Mouse (Mus musculus): ENCODE measurements around the gene Prkci. TPM values are rescaled to one million over a fixed set of nuclear protein-coding genes. Genes with fewer than 3 reads are reported as not detected.

Gene Prkci
- total RNA-seq, 2 experiments from 2014 or later = 67.4 to 76.9 TPM

- intact Hi-C loops (cut with DNase I) = no loop called here
These were observed 7.9 kb upstream of the Prkci start for GRCm38 (mm10) chr3:30987396-30988318.

GRCm38 (mm10) chr3:30992161-30992560 is 3.4 kb upstream of the Prkci start:
- intact Hi-C loops (cut with DNase I) = no loop called here
- no peak for DNase-seq (ENCODE audit: low spot score in 2 of 2)

More at GRCm38 (mm10) chr3:30987396-30988318, 7.9 kb upstream of the Prkci start:
- no peak for DNase-seq (ENCODE audit: low spot score in 2 of 2)

DNA sequence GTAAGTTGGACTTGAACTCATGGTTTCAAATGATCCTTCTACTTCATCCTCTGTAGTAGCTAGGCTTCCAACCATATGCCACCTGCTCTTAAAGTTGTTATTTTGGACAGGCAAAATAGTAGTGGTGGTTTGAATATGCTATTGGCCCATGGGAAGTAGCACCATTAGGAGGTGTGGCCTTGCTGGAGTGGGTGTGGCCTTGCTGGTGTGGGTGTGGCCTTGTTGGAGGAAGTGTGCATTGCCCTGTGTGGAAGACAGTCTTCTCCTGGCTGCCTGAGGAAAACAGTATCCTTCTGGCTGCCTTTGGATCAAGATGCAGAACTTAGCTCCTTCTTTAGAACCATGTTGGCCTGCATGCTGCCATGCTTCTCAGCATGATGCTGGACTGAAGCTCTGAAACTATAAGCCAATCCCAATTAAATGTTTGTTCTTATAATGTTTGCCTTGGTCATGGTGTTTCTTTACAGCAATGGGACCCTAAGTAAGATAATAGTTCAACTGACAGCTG is 2.4 kb upstream of the Prkci start:
- intact Hi-C loops (cut with DNase I) = no loop called here

DNA sequence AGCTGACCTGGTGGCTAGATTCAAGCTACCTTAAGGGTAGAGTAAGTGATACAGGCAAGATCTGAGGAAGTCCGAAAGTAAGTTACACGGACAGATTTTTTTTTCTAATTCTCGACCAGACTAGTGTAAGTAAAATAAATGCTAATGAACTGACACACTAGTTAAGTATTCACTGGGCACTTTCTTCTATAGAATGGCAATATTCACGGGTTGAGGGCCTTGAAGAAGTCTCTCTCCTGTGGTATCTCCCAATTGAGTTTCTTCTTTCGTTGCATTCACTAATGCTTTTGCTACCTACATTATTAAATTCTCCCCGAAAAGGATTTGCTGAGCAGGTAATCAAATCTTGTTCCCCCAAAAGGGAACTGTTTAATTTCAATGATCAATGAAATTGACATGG is 688 bp upstream of the Prkci start:
- intact Hi-C loops (cut with DNase I) = loop anchor here (5.0 kb wide), 1 partner anchor 393 kb away; the partner anchor contains the start of gene Mynn
- no peak for DNase-seq (ENCODE audit: low spot score in 2 of 2)

More for the DNA sequence above, 2.4 kb upstream of the Prkci start:
- DNase-seq (ENCODE audit: low spot score in 2 of 2) = no peak

GRCm38 (mm10) chr3:30995899-30996687 is 546 bp downstream of the Prkci start:
- DNase-seq (ENCODE audit: low spot score in 2 of 2) = peak in 1 of 2 experiments; percentile 66
- intact Hi-C loops (cut with DNase I) = loop anchor here (2.0 to 5.0 kb wide), 2 partner anchors 27 to 394 kb away; partner anchors contain the start of genes Mynn and Phc3

DNA sequence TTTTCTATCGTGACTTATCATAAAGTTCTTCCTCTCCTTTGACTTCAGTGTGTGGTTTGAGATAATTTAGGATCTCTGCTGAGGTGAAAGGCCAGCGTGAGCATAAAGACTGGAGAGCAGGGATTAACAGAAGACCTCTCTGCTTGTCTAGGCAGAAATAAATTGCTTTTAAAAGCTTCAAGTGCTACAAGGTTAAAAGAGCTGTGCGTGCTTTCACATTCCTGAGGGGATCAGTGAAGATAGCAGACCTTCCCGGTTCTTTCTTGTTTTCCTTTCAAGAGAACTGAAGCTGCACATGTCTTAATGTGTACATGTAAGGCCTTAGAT is 1.1 kb downstream of the Prkci start:
- intact Hi-C loops (cut with DNase I) = loop anchor here (2.0 to 5.0 kb wide), 2 partner anchors 28 to 394 kb away; partner anchors contain the start of genes Mynn and Phc3
- DNase-seq (ENCODE audit: low spot score in 2 of 2) = no peak

DNA sequence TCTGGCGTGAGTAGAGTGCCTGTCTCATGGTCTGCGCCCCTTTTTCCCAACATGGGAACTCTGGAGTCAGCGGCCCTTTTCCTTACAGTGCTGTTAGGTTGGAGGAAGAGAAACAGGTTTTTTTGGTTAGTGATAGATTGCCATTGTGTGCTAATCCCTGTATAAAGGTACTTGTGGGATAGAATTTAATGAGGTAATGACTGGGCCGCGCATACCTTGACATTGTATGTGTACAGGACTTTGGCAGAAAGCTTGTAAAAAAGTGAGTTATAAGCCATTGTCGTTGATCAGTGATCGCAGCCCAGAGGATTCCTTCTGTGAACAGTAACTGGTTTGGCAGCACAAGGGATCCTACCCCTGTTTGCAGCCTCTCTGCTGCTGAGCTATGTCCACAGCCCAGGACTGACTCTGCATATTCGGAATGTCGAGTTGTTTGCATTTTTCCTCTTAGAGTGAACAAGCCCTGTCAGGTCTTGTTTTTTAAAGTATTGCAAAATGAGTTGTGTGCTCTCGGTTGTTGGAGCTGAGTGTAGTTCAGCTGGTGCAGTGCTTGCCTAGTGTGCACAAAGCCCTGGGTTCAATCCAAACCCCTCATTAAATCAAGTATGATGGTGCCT is 4.0 kb downstream of the Prkci start:
- no peak for DNase-seq (ENCODE audit: low spot score in 2 of 2)
- intact Hi-C loops (cut with DNase I) = loop anchor here (5.0 kb wide), 1 partner anchor 397 kb away; the partner anchor contains the start of gene Mynn

- DNase-seq (ENCODE audit: low spot score in 2 of 2) = no peak
- intact Hi-C loops (cut with DNase I) = no loop called here
These were observed 4.5 kb downstream of the Prkci start for GRCm38 (mm10) chr3:31000018-31000407.

GRCm38 (mm10) chr3:31001048-31001676 is 5.6 kb downstream of the Prkci start:
- no peak for DNase-seq (ENCODE audit: low spot score in 2 of 2)
- intact Hi-C loops (cut with DNase I) = no loop called here

DNA sequence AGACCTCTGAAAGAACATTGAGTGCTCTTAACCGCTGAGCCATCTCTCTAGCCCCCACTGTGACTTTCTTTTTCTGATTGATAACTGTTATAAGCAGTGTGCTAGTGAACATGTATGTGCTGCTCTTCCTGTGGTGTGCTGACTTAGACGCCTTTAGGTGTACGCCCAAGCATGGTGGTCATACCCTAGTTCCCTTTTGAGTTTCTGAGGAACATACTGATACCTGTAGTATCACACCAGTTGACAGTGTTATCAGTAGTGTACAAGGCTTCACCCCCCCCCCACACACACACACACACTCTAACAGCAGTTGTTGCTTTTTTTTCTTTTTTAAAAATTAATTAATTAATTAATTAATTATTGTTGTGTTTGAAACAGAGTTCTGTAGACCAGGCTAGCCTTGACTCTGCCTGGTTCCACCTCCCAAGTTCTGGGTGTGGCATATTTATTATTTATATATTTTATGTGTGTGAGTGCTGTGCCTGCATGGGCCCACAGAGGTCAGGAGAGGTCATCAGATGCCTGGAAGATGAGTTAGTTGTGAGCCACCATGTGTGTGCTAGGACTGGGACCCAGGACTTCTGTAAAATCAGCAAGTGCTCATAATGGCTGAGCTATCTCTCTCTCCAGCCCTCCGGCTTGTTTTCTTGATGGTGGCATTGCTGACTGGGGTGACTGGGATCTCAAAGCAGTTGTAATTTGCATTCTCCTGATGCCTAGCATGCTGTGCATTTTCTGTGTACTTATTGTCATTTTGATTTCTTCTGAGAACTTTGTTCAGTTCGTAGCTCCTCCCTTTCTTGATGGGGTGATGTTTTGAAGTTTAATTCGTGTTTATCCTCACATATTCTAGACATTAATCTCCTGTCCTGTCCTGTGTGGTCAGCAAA is 9.0 kb downstream of the Prkci start:
- intact Hi-C loops (cut with DNase I) = no loop called here
- no peak for DNase-seq (ENCODE audit: low spot score in 2 of 2)

DNA sequence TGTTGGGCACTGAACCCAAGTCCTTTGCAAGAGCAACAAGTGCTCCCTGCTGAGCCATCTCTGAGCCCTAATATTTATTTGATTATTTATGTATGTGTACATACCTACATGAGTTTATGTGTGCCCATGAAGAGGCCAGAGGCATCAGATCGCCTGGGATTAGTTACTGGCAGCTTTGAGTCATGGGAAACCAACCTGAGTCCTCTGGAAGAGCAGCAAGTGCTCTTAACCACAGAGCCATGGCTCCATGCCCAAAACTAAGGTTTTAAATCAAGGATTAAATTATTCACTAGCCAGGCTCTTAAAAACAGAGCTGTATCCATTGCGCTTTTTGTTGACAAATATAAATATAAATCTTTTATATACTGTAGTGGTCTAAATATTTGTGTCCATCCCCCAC is 18.8 kb downstream of the Prkci start:
- DNase-seq (ENCODE audit: low spot score in 2 of 2) = no peak
- intact Hi-C loops (cut with DNase I) = no loop called here

DNA sequence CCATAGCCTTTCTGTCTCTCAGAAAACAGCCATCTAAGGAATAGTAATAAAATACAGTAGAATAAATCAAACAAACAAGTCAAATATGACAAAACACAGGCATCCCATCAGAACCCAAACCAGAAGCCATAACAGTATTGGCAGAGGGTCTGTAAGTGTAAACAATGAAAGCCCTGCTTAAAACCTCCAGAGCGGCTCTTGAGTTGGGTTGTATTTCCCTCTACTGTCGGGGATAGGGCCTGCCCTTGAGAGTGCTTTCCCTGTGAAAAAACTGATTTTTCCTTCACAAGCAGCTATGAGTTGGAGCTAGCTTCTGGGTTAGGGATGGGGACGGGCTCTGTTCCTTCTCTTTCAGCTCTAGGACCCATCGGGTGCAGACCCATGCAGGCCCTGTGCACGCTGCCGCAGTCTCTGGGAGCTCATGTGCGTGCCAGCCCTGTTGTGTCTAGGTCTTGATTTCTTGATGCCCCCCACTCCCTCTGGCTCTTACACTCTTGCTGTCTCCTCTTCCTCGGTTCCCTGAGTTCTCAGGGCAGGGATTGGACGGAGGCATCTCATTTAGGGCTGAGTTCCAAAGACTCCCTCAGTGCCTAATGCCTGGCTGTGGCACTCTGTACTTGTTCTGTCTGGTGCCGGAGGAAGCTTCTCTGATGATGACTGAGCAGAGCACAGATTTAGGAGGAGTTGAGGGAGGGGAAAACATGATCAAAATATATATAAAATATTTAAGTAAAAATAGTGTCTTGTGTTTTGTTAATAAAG is 20.3 kb downstream of the Prkci start:
- intact Hi-C loops (cut with DNase I) = no loop called here

DNA sequence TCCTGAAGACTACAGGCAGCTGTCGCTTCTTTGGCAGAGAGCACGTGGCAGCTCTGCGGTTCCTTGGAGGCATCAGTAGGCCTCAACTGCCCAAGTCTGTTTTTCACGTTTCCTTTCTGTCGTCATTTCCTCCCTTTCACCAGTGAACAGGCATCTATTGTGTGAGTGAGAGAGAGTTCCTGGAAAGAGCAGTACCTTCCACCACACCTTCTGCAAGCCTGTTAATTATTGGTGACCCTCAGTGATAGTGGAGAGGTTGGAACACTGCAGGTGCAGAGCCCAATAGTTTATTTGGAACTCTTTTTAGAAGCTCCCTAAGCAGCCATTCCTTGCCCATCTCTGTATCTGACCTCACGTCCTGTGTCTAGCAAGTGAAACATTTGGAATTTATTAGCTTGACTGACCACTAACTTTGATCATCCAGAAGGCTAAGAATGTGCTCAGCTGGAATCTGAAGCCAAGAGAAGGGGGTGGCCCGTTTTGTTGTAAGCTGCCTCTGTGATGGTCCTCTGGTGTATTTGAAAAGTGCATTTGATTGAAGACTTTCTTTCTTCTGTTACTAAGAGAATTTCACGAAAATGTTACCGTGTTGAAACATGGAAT is 21.1 kb downstream of the Prkci start:
- intact Hi-C loops (cut with DNase I) = no loop called here
- DNase-seq (ENCODE audit: low spot score in 2 of 2) = no peak

More for the DNA sequence above, 20.3 kb downstream of the Prkci start:
- DNase-seq (ENCODE audit: low spot score in 2 of 2) = no peak

GRCm38 (mm10) chr3:31017652-31018051 is 22.1 kb downstream of the Prkci start:
- intact Hi-C loops (cut with DNase I) = no loop called here
- DNase-seq (ENCODE audit: low spot score in 2 of 2) = no peak

DNA sequence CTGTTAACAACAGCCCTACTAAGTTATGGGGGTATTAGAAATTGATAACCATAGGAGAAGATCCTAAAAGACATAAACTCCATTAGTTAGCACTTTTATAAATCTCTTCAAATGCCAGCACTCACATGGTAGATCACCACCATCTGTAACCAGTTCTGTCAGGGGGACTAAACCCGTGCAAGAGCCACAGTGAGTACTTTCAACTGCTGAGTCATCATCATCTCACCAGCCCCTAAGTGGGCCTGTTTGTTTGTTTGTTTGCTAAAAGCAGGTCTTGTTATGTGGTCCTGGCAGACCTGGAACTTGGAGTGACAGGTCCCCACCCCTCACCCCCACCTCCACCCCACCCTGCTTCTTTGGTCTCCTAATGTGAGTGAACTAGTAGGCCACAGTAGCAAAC is 23.7 kb downstream of the Prkci start:
- intact Hi-C loops (cut with DNase I) = no loop called here
- no peak for DNase-seq (ENCODE audit: low spot score in 2 of 2)

DNA sequence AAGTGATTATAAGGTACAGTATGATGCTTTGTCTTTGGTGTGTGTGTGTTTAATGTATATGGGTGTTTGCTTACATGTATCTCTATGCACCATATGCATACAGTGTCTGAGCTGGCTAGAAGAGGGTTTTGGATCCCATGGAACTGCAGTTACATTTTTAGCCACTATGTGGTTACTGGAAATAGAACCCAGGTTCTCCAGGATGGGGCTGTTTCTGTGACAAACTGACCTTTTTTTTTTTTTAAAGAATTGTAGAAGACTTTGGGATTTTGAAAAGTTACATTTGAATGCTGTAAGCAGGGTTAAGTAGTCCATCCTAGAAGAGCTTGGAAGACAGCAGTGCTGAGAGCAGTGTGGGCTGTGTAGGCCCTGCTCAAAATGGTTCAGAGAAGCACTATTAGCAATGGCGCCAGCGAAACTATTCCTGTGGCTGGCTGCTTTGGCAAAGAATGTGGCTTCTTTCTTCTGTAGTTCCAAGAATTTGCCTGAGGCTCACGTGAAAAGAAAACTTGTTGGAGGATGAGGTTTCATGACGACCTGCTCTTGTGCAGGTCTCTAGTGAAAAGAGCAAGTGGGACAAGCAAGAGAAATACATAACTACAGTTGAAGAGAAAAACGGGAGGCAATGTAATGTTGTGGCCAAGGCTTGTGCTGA is 24.4 kb downstream of the Prkci start:
- DNase-seq (ENCODE audit: low spot score in 2 of 2) = no peak
- intact Hi-C loops (cut with DNase I) = no loop called here

DNA sequence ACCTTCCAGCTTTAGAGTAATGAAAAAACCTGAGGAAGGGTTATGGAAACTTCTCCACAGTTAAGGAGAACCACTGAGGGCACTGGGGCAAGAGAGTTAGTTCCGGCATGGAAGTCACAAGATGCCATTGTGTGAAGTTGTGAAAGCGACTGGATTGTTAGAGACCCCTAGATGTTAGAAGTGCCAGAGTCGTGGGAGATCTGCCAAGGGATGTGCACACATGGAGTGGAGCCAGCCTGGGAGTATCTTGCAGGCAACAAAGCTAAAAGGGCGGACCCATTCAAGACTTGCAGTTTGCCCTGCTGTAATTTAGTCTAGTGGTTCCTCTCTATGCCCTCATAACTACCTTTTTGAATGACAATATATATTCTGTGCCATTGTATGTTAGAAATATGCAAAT is 25.1 kb downstream of the Prkci start:
- intact Hi-C loops (cut with DNase I) = no loop called here
- no peak for DNase-seq (ENCODE audit: low spot score in 2 of 2)

Measured in left cerebral cortex, postnatal 25 days (tissue).